Comparison of ENCODE assay signal across 14 mouse cellular contexts in genomic region chr6:138872495-138873415, GRCm38 (mm10).
DNase-seq lines count a peak whose midpoint lies in the region; ATAC-seq lines count a peak whose summit lies in the region.
"Had no signal": no experiment of that assay in that cellular context is flagged by ENCODE, and none has a peak within 500 bp of the region (broad histone marks: within the 10 kb centered on the region; RNA-seq: fewer than 3 reads in every experiment).

No protein-coding gene starts in this region.

- 68% methylated on average over 20 of the region's 20 CpGs for WGBS in midbrain, embryonic 13.5 days
- WGBS in midbrain, embryonic 10.5 days: 80% methylated on average over 20 of the region's 20 CpGs
- WGBS in forebrain, embryonic 15.5 days: 25% methylated on average over 20 of the region's 20 CpGs

- H3K9me3 ChIP-seq in midbrain, embryonic 13.5 days: no peaks in the 10 kb centered on the region
- H3K9me3 ChIP-seq in midbrain, embryonic 10.5 days (replicated peaks): no peaks in the 10 kb centered on the region
- H3K9me3 ChIP-seq in forebrain, embryonic 15.5 days: no peaks in the 10 kb centered on the region
- H3K9me3 ChIP-seq: lung, embryonic 15.5 days had no signal

- no peak overlapping the region for H3K9ac ChIP-seq in midbrain, embryonic 13.5 days (replicated peaks)
- no peak overlapping the region for H3K9ac ChIP-seq in forebrain, embryonic 15.5 days (replicated peaks)
- H3K9ac ChIP-seq: lung, embryonic 15.5 days had no signal

- peak; percentile 56 for ATAC-seq in midbrain, embryonic 13.5 days
- ATAC-seq in forebrain, embryonic 15.5 days (replicated peaks): peak; percentile 87
- ATAC-seq: CD4-positive, CD25-positive, alpha-beta regulatory T cell, adult 4 months had no signal

- H3K4me1 ChIP-seq in midbrain, embryonic 13.5 days (replicated peaks): peaks cover 6% of the 10 kb centered on the region; the same call in 1 of the 2 replicates
- no peaks in the 10 kb centered on the region for H3K4me1 ChIP-seq in midbrain, embryonic 10.5 days
- peaks cover 17% of the 10 kb centered on the region for H3K4me1 ChIP-seq in forebrain, embryonic 15.5 days
- H3K4me1 ChIP-seq: lung, embryonic 15.5 days had no signal

- no peak overlapping the region for H3K4me3 ChIP-seq in midbrain, embryonic 13.5 days (replicated peaks)
- no peak overlapping the region for H3K4me3 ChIP-seq in midbrain, embryonic 10.5 days
- 0 out of 2 replicates have a peak overlapping the region, but pooled peaks have one; percentile 13 for H3K4me3 ChIP-seq in forebrain, embryonic 15.5 days
- H3K4me3 ChIP-seq: lung, embryonic 15.5 days had no signal

- no peaks in the 10 kb centered on the region for H3K27me3 ChIP-seq in midbrain, embryonic 13.5 days
- H3K27me3 ChIP-seq in midbrain, embryonic 10.5 days (ENCODE audit: low read depth, poor library complexity, severe bottlenecking): no peaks in the 10 kb centered on the region
- no peaks in the 10 kb centered on the region for H3K27me3 ChIP-seq in forebrain, embryonic 15.5 days
- H3K27me3 ChIP-seq: lung, embryonic 15.5 days had no signal

- DNase-seq in midbrain, embryonic 10.5 days (ENCODE audit: low spot score): no peak
- peak; percentile 22 to 29 for DNase-seq in layer of hippocampus, postnatal 14 days (ENCODE audit: low spot score in 2 of 2)
- DNase-seq in gastrocnemius, postnatal 10 days: no peak
- no peak for DNase-seq in right cerebral cortex, postnatal 25 days
- DNase-seq in urinary bladder, postnatal 10 days (ENCODE audit: low spot score): no peak
- DNase-seq: adrenal gland, postnatal 14 days; cerebellum, adult 11-12 months; heart, postnatal 36 days; kidney, adult 9 months; spleen, adult 18-20 months had no signal

- no peak overlapping the region for H3K27ac ChIP-seq in midbrain, embryonic 13.5 days
- no peak overlapping the region for H3K27ac ChIP-seq in midbrain, embryonic 10.5 days (replicated peaks)
- H3K27ac ChIP-seq in forebrain, embryonic 15.5 days (replicated peaks): 0 out of 2 replicates have a peak overlapping the region, but pooled peaks have one; percentile 15
- H3K27ac ChIP-seq: lung, embryonic 15.5 days had no signal

- H3K4me2 ChIP-seq in midbrain, embryonic 13.5 days (replicated peaks): 0 out of 2 replicates have a peak overlapping the region, but pooled peaks have one; percentile 3
- H3K4me2 ChIP-seq in forebrain, embryonic 15.5 days (replicated peaks): peak overlapping the region; percentile 35
- H3K4me2 ChIP-seq: lung, embryonic 15.5 days had no signal

- no peaks in the 10 kb centered on the region for H3K36me3 ChIP-seq in midbrain, embryonic 13.5 days
- no peaks in the 10 kb centered on the region for H3K36me3 ChIP-seq in midbrain, embryonic 10.5 days
- no peaks in the 10 kb centered on the region for H3K36me3 ChIP-seq in forebrain, embryonic 15.5 days
- H3K36me3 ChIP-seq: lung, embryonic 15.5 days had no signal

Comparison
In these comparisons a context has a peak if more than half of its experiments do, and no peak if none do; other contexts are left out.
1. DNase-seq: peak in layer of hippocampus, postnatal 14 days (2 of 2); none in midbrain, embryonic 10.5 days (single experiment), gastrocnemius, postnatal 10 days (single experiment), right cerebral cortex, postnatal 25 days (single experiment) and urinary bladder, postnatal 10 days (single experiment).